Mouse (Mus musculus) ovary, adult 2 months (tissue): ENCODE results near the gene Stxbp5. TPM values are rescaled to one million over a fixed set of nuclear protein-coding genes. Genes with fewer than 3 reads are reported as not detected.

Experiments used
- polyA plus RNA-seq: library from polyadenylated mRNA; depleted of rRNA; stranded (reverse); fragments of >200 nt; gene quantifications from 2 replicates; pipeline ENCODE4 v1.2.3, GENCODE M21; 2012; rRNA removed

Stxbp5 gene
- 7.9 and 10.6 TPM in 2 replicates for polyA plus RNA-seq

DNA sequence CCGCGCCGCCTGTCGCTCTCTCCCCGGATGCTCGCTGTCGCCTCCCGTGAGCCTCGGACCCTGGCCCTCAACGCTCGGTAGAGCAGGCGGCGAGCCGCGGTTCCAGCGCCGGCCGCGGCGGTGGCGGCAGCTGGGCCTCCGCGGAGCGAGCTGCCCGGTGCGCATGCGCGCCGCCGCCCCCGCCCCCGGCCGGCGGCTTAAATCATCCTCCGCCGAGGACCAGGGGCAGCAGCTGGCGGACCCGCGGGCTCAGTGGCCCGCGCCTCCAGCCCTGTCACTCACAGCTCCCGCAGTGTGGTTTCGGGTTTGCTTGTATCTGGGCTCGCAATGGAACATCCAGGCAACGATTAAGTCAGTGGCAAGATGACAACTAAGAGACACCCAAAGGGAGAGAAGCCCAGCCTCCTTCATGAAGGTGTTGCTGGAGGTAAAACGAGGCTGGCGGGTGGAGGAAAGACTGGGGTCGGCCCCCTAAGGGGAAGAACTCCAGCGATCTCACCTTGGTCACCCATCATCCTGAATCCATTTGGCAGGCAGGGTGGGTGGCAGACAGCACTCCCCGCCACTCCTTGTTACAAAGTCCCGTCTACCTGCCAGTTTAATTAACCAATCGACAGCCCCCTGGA is at the start of gene Stxbp5:
Gene Stxbp5 (minus strand): TSS at position 9 of the 626 bp plus-strand sequence.

Other genes with a start within 250 kb of the Stxbp5 start
- 0.99 and 1.3 TPM in 2 replicates for gene Samd5, start 225.9 kb downstream of the Stxbp5 start, polyA plus RNA-seq